Mouse (Mus musculus): ENCODE results near the gene Mif. TPM values are rescaled to one million over a fixed set of nuclear protein-coding genes. Genes with fewer than 3 reads are reported as not detected.

The Mif gene
- total RNA-seq, 1 experiment: 1,434 TPM

GRCm38 (mm10) chr10:75884742-75885141 is 24.7 kb upstream of the Mif start:
- no peak for TF ChIP-seq ZC3H11A (IDR thresholded peaks at IDR 0.05; ENCODE audit: borderline replicate concordance, low read depth, low read length)
- no peak for TF ChIP-seq ZNF384 (IDR thresholded peaks at IDR 0.05; ENCODE audit: low read depth, low read length)
- no peak for TF ChIP-seq HCFC1 (IDR thresholded peaks at IDR 0.05; ENCODE audit: borderline replicate concordance, insufficient read depth, low read length)
- DNase-seq (ENCODE audit: low read depth, low spot score): no peak
- Histone ChIP-seq H3K4me3 (ENCODE audit: insufficient read depth in 1 of 2, low read depth in 1 of 2, low read length in 2 of 2, poor library complexity in 1 of 2, severe bottlenecking in 1 of 2) (no peak overlapping the region), H3K36me3 (ENCODE audit: control insufficient read depth, insufficient read depth, low read length, poor library complexity, severe bottlenecking) (no peaks in the 10 kb centered on the region), H3K27ac (ENCODE audit: insufficient read depth, low read depth, low read length, poor library complexity, severe bottlenecking) (no peak overlapping the region), H3K4me1 (ENCODE audit: control insufficient read depth in 2 of 2, insufficient read depth in 2 of 2, low read length in 2 of 2, poor library complexity in 1 of 2) (peaks cover 10 to 23% of the 10 kb centered on the region in 2 experiments), H3K9ac (ENCODE audit: insufficient read depth, low read depth, low read length, poor library complexity, severe bottlenecking) (no peak overlapping the region), H3K9me3 (ENCODE audit: control insufficient read depth, insufficient read depth, low read depth, low read length) (no peaks in the 10 kb centered on the region)
- in situ Hi-C loops (cut with MboI; ENCODE audit: low sequenced_read_pairs in 2 of 2, unreplicated experiment in 2 of 2): no loop called here

- peak; percentile 87 for DNase-seq (ENCODE audit: low read depth, low spot score)
- H3K9me3 ChIP-seq (ENCODE audit: control insufficient read depth, insufficient read depth, low read depth, low read length): no peaks in the 10 kb centered on the region
- TF ChIP-seq ZC3H11A (IDR thresholded peaks at IDR 0.05; ENCODE audit: borderline replicate concordance, low read depth, low read length) (no peak), MAFK (IDR thresholded peaks at IDR 0.05; ENCODE audit: insufficient read depth, low read depth, low read length) (no peak), CHD2 (IDR thresholded peaks at IDR 0.05; ENCODE audit: low read depth, low read length) (no peak), ZNF384 (IDR thresholded peaks at IDR 0.05; ENCODE audit: low read depth, low read length) (no peak), HCFC1 (IDR thresholded peaks at IDR 0.05; ENCODE audit: borderline replicate concordance, insufficient read depth, low read length) (no peak)
- peak overlapping the region; percentile 90 for H3K27ac ChIP-seq (ENCODE audit: insufficient read depth, low read depth, low read length, poor library complexity, severe bottlenecking)
- in situ Hi-C loops (cut with MboI; ENCODE audit: low sequenced_read_pairs in 2 of 2, unreplicated experiment in 2 of 2): no loop called here
- H3K9ac ChIP-seq (ENCODE audit: insufficient read depth, low read depth, low read length, poor library complexity, severe bottlenecking): peak overlapping the region; percentile 78
- H3K36me3 ChIP-seq (ENCODE audit: control insufficient read depth, insufficient read depth, low read length, poor library complexity, severe bottlenecking): no peaks in the 10 kb centered on the region
- peaks cover 9 to 12% of the 10 kb centered on the region in 2 experiments for H3K4me1 ChIP-seq (ENCODE audit: control insufficient read depth in 2 of 2, insufficient read depth in 2 of 2, low read length in 2 of 2, poor library complexity in 1 of 2)
- peak overlapping the region; percentile 47 to 64 for H3K4me3 ChIP-seq (ENCODE audit: insufficient read depth in 1 of 2, low read depth in 1 of 2, low read length in 2 of 2, poor library complexity in 1 of 2, severe bottlenecking in 1 of 2)
Observed at GRCm38 (mm10) chr10:75883232-75883552, 23.2 kb upstream of the Mif start.

GRCm38 (mm10) chr10:75882433-75883231 is 22.6 kb upstream of the Mif start:
- H3K4me3 ChIP-seq (ENCODE audit: insufficient read depth in 1 of 2, low read depth in 1 of 2, low read length in 2 of 2, poor library complexity in 1 of 2, severe bottlenecking in 1 of 2): peak overlapping the region; percentile 47 to 64
- in situ Hi-C loops (cut with MboI; ENCODE audit: low sequenced_read_pairs in 2 of 2, unreplicated experiment in 2 of 2): no loop called here
- peak overlapping the region; percentile 78 for H3K9ac ChIP-seq (ENCODE audit: insufficient read depth, low read depth, low read length, poor library complexity, severe bottlenecking)

GRCm38 (mm10) chr10:75881578-75882432 is 21.8 kb upstream of the Mif start:
- peak overlapping the region; percentile 97 for H3K27ac ChIP-seq (ENCODE audit: insufficient read depth, low read depth, low read length, poor library complexity, severe bottlenecking)
- peak; percentile 50 for DNase-seq (ENCODE audit: low read depth, low spot score)
- H3K4me3 ChIP-seq (ENCODE audit: insufficient read depth in 1 of 2, low read depth in 1 of 2, low read length in 2 of 2, poor library complexity in 1 of 2, severe bottlenecking in 1 of 2): peak overlapping the region; percentile 43 to 54
- in situ Hi-C loops (cut with MboI; ENCODE audit: low sequenced_read_pairs in 2 of 2, unreplicated experiment in 2 of 2): no loop called here
- TF ChIP-seq CHD2 (IDR thresholded peaks at IDR 0.05; ENCODE audit: low read depth, low read length): no peak
- TF ChIP-seq ZC3H11A (IDR thresholded peaks at IDR 0.05; ENCODE audit: borderline replicate concordance, low read depth, low read length): no peak
- no peaks in the 10 kb centered on the region for H3K9me3 ChIP-seq (ENCODE audit: control insufficient read depth, insufficient read depth, low read depth, low read length)
- H3K9ac ChIP-seq (ENCODE audit: insufficient read depth, low read depth, low read length, poor library complexity, severe bottlenecking): peak overlapping the region; percentile 50
- H3K36me3 ChIP-seq (ENCODE audit: control insufficient read depth, insufficient read depth, low read length, poor library complexity, severe bottlenecking): no peaks in the 10 kb centered on the region
- peaks cover 9% of the 10 kb centered on the region in 2 experiments for H3K4me1 ChIP-seq (ENCODE audit: control insufficient read depth in 2 of 2, insufficient read depth in 2 of 2, low read length in 2 of 2, poor library complexity in 1 of 2)

More at GRCm38 (mm10) chr10:75882433-75883231, 22.6 kb upstream of the Mif start:
- no peaks in the 10 kb centered on the region for H3K36me3 ChIP-seq (ENCODE audit: control insufficient read depth, insufficient read depth, low read length, poor library complexity, severe bottlenecking)
- peaks cover 9% of the 10 kb centered on the region in 2 experiments for H3K4me1 ChIP-seq (ENCODE audit: control insufficient read depth in 2 of 2, insufficient read depth in 2 of 2, low read length in 2 of 2, poor library complexity in 1 of 2)
- no peak for DNase-seq (ENCODE audit: low read depth, low spot score)
- H3K9me3 ChIP-seq (ENCODE audit: control insufficient read depth, insufficient read depth, low read depth, low read length): no peaks in the 10 kb centered on the region
- peak overlapping the region; percentile 97 for H3K27ac ChIP-seq (ENCODE audit: insufficient read depth, low read depth, low read length, poor library complexity, severe bottlenecking)
- TF ChIP-seq ZNF384 (IDR thresholded peaks at IDR 0.05; ENCODE audit: low read depth, low read length) (no peak), MAFK (IDR thresholded peaks at IDR 0.05; ENCODE audit: insufficient read depth, low read depth, low read length) (no peak), CHD2 (IDR thresholded peaks at IDR 0.05; ENCODE audit: low read depth, low read length) (no peak)

Data from ES-E14 (cell line).